Mouse (Mus musculus) brain, embryonic 14.5 days (tissue): ENCODE measurements at regions not wholly inside any gene's neighbourhood (a gene's known extent, or its start where the extent isn't known, plus 50 kb on each side); places are given as distances from the start of the nearest gene placed in this dataset.
A peak's percentile ranks its signal among the peaks of the same experiment; 100 is the strongest.

Experiments used
- DNase-seq: peaks from one replicate; pipeline ENCODE4 v3.0.0-alpha.2; 2011; ENCODE audit warnings: low read depth
- CTCF ChIP-seq: fragments of 200-500 bp; IDR thresholded peaks from 2 replicates; pipeline ENCODE4 v1.5.1; 2012; ENCODE audit warnings: inconsistent platforms, mild to moderate bottlenecking, moderate library complexity, borderline replicate concordance; ENCODE audit not compliant: insufficient read depth, insufficient read length; ENCODE audit errors: extremely low read depth
- POLR2A ChIP-seq: fragments of 200-500 bp; IDR thresholded peaks from 2 replicates; pipeline ENCODE4 v1.6.1; 2012; ENCODE audit warnings: mild to moderate bottlenecking, inconsistent platforms, borderline replicate concordance; ENCODE audit not compliant: poor library complexity, insufficient read depth, insufficient read length, severe bottlenecking; ENCODE audit errors: extremely low read depth

DNA sequence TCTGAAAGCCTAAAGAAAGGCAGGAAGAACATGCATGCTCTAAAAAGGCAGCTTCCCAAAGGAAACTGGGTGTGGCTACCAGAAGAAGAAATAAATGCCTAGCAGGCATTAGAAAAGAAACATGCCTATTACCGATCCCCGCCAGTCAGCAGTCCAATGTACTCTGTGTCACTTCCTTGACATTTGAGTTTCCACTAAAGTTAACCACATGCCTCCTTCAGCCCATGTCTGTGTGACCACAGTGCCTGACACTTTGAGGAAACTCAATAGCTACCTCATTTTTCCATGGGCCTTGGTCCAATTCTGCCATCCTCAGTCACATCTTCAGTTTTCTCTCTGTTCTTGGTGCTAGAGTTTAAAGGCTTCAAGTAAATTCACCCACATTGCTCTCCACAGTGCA lies 233.7 kb upstream of the Isx start:
- no peak for DNase-seq
- TF ChIP-seq CTCF (no peak), POLR2A (no peak)

DNA sequence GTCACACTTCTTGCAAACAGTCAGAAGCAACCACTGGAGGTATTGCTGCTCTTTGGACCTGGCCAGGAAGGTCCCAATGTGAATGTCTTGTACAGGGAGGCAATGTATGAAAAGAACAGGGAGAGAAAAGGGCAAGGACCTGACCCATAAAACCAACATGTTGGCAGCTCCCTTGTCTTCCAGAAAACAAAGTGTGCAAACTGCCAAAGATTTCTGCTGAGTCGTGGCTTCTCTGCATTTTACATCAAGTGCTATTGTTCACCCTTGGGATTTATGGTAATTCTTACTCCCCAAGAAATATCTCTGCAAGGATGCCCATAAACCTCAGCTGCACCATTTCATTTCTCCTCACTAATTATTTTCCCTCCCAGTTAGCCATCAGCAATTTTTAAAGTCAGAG lies 232.3 kb upstream of the Isx start:
- DNase-seq: peak; percentile 5
- TF ChIP-seq POLR2A (no peak), CTCF (no peak)

DNA sequence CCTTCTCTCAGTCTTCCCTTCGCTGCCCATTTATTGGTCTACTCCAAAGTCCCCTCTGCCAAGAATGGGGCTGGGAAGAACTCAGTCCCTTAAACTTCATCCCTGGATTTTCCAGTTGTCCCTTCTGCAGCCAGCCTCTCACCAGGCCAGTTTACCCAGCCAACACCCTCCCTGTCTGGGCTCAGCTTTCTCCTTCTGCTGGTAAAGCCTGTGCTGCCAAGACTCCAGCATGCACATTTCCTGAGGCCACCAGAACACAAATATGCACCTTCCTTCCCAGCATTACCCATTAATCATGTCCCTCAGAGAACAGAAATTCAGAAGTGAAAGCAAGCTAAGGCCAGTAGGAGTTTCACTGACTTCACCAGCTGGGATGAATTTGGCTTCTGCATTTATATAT lies 213.0 kb upstream of the Isx start:
- peak; percentile 3 for DNase-seq
- TF ChIP-seq POLR2A (no peak), CTCF (no peak)

DNA sequence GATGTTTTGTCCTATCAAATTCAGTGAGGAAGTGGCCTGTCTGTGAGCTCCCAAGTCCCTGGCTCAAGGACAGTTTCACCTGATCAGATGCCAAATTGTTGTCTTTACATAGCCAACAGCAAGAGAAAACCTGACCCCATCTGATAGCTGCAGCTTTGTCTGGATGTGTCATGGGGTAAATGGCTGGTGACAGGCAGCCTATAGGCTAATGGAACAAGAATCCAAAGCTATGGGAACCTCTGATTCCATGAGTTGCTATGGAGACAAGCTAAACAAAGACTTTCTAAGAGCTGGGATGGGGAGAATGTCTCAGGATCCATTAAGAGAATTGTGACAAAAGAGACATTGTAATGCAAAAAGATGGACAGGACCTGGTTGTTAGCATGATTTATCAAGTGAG lies 184.6 kb upstream of the Isx start:
- peak; percentile 35 for DNase-seq

DNA sequence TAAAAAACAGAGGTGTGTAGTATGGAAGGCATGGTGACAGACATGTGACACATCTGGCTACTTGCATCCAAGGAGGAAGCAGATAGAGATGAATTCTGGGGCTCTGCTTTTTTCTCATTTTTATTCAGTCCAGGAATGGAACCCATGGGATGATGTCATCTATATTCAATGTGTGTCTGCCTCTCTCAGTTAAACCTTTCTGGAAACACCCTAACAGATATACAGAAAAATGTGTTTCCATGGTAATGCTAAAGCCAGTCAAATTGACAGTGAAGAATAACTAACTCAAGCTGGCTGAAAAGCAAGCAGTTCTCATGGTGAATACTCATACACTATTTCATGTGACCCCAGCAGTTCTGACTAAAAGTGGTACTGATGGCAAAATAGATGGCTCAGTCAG lies 177.0 kb upstream of the Isx start:
- TF ChIP-seq CTCF: no peak
- TF ChIP-seq POLR2A: no peak

More for the DNA sequence above, 184.6 kb upstream of the Isx start:
- no peak for TF ChIP-seq POLR2A

DNA sequence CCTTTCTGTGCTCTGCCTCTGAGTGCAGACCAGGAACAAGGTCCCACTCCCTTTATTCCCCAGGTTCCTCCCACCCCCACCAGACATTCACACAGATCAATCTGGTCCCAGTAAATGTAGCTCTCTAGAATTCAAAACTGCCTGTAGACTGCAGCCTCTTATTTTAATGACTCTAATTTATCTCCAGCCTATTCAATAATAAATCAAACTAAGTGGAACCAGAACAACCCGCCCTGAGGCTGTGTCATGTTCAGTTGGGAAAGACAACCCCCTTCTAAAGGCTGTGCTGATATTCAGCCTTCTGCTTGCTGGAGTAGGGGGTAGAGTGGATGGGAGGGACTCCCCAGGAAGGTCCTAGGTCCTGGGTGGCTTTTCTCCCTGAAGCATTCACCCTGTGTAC lies 175.7 kb upstream of the Isx start:
- DNase-seq: no peak
- TF ChIP-seq POLR2A: no peak
- TF ChIP-seq CTCF: no peak

More for the DNA sequence above, 177.0 kb upstream of the Isx start:
- DNase-seq: peak; percentile 8

DNA sequence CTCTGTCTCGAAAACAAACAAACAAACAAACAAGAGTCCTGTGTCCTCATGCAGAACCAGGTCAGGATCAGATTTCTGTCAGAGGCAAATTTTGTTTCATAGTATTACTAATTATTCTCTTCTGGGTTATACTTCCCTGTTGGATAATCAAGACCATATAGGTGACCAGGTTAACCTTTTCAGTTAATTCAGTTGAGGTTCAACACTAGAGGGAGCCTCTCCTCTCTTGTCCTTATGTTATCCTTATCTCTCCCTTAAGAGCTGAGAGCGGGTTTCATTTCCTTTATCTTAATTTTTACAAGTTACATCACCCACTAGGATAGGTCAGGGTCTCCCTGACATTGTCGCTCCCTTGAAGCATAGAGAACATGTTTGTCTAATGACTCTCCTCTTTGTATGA lies 160.4 kb upstream of the Isx start:
- TF ChIP-seq POLR2A (no peak), CTCF (no peak)

DNA sequence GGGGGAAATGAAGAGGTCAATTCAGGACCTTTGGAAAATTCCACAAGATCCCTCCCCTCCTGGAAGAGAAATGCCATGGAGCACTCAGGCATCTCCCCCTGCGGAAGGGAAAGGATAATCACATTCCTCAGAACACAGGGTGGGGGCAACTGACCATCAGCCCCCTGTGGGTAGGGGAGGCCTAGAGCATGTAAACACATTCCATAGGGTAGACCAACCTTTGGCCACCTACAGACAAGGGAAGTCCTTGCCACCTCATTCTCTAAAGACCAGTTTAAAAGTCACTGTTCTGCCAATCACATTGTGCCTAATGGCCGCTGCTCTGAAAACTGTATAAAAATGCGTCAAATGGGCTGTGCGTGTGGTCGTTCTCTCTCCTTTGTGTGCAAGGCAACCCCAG lies 156.9 kb upstream of the Isx start:
- no peak for TF ChIP-seq POLR2A
- no peak for TF ChIP-seq CTCF
- no peak for DNase-seq

More for the DNA sequence above, 160.4 kb upstream of the Isx start:
- DNase-seq: no peak

DNA sequence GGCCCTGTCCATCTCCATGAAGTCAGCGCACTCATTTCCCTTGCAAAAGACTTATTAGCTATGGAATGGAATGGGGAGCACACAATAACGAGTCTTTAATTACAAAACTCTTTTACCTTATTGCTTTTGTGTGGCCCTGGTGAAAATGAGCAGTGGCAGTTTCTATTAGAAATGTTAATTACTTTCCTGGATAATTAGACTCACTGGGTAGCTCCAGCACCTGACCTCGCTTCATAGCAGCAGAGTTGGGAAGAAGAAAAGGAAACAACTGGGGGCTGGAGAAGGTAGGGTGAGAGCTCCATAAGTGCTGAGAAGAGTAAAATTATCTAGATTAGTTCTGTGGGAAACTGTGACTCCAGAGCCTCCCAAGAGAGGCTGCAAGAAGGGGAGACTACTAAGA lies 108.2 kb upstream of the Isx start:
- TF ChIP-seq POLR2A: no peak
- TF ChIP-seq CTCF: no peak
- peak; percentile 31 for DNase-seq

DNA sequence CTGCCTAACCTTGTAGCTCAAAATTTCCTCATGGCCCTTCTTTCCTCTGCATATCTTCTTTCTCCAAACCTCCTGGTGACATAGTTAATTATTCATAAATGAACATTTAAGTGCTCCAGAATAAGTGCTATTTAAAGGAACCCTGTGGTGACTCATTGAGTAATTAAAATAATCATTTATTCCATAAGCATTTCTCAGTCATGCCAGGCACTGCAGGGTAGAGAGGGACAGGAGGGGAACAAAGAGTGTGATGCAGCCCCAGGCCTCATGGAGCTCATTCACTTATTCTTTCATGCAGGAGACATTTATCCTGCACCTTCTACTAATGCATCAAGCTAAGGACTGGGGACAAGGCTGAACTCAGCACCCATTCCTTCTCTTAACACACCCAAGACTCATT lies 97.4 kb upstream of the Isx start:
- no peak for DNase-seq
- TF ChIP-seq CTCF (no peak), POLR2A (no peak)

DNA sequence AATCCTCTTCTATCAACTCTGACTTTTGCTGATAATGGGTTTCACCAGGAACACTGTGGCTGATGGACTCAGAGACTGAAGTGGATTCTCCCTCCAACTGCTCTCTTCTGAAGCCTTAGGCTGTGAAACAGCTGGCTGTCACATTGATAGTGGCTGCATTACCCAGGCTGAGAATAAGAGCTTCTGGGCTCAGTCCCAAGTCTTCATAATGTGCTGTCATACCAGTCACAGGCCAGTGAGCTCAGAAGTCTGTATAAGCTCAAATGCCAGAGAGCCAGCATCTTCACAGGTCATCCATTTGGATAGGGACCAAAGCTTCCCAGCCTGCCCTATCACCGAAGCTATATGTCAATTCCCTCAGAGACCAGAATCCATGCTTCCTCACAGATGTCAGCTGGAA lies 91.9 kb upstream of the Isx start:
- DNase-seq: no peak
- TF ChIP-seq CTCF (no peak), POLR2A (no peak)

DNA sequence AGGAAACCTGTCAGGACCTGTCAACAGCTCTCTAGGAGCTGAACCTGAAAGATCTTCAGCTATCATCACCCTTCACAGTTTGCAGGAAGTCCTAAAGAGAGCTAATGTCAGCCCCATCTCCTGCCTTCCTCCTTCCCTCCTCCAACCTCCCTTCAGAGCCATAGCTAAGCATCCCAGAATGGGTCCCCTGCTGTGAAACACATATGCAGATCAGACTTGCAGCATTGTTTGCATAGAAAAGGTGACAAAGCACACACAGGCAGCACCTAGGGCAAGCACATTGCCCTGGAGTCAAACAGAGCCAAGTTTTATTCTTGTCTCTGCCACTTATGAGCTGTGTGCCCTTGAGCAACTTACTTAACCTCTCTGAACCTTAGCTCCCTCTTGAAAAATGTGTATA lies 64.3 kb upstream of the Isx start:
- TF ChIP-seq POLR2A (no peak), CTCF (no peak)
- no peak for DNase-seq

DNA sequence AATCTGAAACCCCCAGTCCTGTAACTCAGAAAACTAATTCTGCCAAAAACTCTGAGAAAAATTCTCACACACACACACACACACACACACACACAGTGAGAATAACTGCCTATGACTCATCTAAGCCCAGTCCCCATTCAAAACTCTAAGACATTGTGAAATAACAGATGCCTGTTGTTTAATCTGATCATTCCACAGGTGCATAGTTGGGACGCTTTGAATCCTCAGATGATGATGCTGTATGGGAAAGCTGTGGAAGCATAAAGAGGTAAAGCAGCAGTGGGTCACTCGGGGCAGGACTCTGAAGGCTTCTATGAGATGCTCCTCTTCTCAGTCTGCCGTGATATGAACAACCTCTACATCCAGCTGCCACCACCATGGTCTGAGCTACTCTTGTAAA lies 62.9 kb upstream of the Isx start:
- DNase-seq: no peak
- TF ChIP-seq CTCF: no peak
- no peak for TF ChIP-seq POLR2A

DNA sequence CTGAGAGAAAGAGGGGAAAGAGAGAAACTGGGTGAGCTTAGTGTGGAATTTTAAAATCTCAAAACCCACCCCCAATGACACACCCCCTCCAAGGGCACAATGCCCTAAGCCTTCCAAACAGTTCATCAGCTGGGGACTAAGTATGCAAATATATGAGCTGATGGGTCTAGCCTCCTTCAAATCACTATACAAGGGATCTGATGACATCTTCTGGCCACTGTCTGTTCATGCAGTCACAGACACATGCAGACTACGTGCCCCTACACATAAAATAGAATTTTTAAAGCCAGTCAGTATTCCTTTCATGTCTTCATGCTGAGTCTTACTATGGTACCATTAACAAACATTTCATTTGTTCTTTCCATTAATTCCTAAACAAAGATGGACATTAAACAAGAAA lies 54.5 kb upstream of the Isx start:
- TF ChIP-seq POLR2A: no peak
- peak; percentile 33; the same call in 1 of the 2 replicates for TF ChIP-seq CTCF
- DNase-seq: peak; percentile 27

DNA sequence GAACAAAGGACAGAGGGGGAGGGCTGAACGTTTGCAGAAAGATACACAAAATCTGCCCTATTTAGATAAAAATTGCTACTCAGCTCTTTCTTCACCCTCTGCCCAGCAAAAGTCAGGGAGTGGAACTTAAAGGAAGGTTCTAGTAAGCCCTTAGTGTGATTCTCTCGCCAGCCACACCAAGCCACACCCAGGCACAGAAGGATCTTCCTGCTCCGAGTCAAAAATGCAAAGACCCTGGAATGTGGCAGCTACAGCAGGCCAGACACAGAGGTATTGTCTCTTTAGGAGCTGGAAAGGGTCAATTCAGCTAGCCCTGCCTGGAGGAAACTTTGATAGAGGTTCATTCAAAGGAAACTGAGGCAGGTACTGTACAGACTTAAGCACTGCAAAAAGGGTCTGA lies 52.3 kb upstream of the Isx start:
- DNase-seq: no peak
- no peak for TF ChIP-seq POLR2A
- no peak for TF ChIP-seq CTCF
